Mouse (Mus musculus) olfactory bulb, adult 2 months (tissue): ENCODE measurements around the gene Slco1a5.

Experiments used
- CTCF ChIP-seq: fragments of 200-500 bp; IDR thresholded peaks from 2 replicates; pipeline ENCODE4 v1.5.1; 2012; ENCODE audit warnings: low read depth, mild to moderate bottlenecking, low read length, moderate library complexity; ENCODE audit not compliant: insufficient read depth
- POLR2A ChIP-seq: fragments of 200-500 bp; IDR thresholded peaks from 2 replicates; pipeline ENCODE4 v1.6.1; 2012; ENCODE audit warnings: mild to moderate bottlenecking, low read depth, low read length, moderate library complexity; ENCODE audit not compliant: insufficient read depth

DNA sequence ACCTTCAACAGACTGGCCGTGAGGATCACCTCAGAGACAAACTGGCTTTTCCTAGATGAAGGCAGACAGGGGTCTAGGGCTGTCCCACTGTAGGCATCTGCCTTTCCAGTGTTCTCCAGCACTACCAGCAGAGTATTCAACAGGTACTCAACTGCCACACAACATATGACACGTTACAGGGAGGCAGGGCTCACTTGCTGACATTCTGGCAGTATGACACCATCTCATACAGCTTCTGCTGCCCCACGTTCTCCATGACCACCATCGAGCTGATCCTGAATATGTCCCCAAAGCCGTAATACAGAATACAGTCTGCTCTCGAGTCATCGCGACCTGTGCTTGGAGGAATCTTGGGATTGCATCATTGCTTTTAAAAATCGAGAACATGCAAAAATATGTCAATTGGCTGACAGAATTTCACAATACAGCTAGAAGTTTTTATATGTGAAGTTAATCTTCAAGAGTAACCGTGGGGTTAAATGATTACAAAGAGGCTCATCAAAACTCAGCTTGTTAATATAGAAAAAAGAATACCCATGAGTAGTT lies 43.8 kb upstream of the Slco1a5 start:
- no peak for TF ChIP-seq CTCF
- TF ChIP-seq POLR2A = no peak
